Mouse (Mus musculus) B cell, adult 62 days (primary cell): ENCODE data around the gene Qrich1. TPM values are rescaled to one million over a fixed set of nuclear protein-coding genes. Genes with fewer than 3 reads are reported as not detected.

Source experiments
- total RNA-seq: library from RNA; stranded (reverse); gene quantifications from 4 replicates; pipeline ENCODE4 v1.2.4, GENCODE M21; 2023

Qrich1 gene
- total RNA-seq, result 219 to 250 TPM (median 225 TPM) in 4 replicates

GRCm38 (mm10) chr9:108516380-108517251, at the start of gene Qrich1:
TSS of gene Qrich1 (plus strand) at chr9:108516806.

DNA sequence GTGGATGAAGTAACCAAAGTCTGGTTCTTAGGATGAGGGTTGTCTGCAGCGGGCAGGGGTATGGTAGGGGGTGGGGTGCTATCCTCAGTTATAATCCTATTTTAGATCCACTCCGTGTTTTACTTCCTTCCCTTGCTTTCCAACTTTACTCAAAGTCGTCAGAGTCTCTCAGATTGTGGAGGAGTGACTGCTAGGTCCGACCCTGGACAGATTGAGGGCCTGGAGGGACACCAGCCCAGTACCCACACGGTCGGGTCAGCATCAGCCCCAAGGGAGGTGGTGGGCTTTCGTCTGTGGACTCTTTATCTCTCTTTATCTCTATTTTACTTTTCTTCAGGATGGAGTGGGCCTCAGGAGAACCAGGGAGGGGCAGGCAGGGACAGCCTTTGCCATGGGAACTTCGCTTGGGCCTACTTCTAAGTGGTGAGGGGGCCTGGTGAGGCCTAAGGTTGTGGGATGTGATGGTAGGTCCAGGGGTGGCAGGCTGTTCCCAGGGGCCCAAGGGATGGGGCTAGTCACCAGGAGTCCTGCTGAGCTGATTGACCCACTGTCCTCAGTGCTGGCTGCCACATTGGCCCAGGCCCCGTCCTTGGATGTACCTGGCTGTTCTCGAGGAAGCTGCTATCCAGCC, 36.8 kb upstream of the Qrich1 start, which contains the start of gene Lamb2:
Gene Lamb2, plus strand, starts transcription at position 16 of the 631 bp plus-strand sequence.

GRCm38 (mm10) chr9:108490559-108491285, 25.9 kb upstream of the Qrich1 start, which contains the start of gene Usp19:
TSS of gene Usp19 (plus strand) at chr9:108490602.

DNA sequence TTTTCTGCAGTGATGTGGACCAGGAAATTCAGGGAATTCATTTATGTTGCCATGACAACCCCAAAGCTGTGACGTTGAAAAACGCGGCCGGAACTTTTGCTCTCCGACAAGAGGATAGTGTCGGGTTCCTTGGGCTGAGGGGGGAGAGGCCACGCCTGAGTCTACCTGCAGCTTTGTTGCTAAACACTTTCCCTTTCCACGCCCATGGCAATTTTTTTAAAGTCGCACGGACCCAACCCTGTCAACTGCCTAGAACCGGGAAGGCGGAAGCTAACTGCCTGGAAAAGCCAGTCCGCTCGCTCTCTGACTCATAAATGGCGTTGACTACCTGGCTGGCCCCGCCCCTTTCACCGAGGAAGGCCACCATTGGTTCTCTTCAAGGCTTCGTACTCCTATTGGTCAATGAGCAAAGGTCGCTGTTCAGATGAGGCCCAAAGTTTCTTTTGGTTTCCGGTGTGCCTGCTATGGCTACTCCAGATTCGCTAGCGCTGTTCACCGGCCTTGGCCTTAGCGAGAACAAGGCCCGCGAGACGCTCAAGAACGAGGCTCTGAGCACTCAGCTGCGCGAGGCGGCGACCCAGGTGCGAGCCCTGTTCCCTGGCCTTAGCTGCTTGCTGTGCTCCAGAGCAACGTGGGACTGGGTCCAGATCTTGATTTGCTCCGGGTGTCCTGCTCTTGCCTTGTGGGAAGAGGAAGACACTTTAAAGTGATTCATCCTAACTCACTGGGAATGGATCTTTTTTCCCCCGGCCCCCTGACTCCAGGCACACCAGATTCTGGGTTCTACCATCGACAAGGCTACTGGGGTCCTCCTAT, 8.8 kb upstream of the Qrich1 start, which contains the start of gene Qars:
Gene Qars, plus strand, starts transcription at position 88 of the 816 bp plus-strand sequence.

GRCm38 (mm10) chr9:108560227-108560841, 43.7 kb downstream of the Qrich1 start, which contains the start of gene Impdh2:
TSS of gene Impdh2 (plus strand) at chr9:108560286.

DNA sequence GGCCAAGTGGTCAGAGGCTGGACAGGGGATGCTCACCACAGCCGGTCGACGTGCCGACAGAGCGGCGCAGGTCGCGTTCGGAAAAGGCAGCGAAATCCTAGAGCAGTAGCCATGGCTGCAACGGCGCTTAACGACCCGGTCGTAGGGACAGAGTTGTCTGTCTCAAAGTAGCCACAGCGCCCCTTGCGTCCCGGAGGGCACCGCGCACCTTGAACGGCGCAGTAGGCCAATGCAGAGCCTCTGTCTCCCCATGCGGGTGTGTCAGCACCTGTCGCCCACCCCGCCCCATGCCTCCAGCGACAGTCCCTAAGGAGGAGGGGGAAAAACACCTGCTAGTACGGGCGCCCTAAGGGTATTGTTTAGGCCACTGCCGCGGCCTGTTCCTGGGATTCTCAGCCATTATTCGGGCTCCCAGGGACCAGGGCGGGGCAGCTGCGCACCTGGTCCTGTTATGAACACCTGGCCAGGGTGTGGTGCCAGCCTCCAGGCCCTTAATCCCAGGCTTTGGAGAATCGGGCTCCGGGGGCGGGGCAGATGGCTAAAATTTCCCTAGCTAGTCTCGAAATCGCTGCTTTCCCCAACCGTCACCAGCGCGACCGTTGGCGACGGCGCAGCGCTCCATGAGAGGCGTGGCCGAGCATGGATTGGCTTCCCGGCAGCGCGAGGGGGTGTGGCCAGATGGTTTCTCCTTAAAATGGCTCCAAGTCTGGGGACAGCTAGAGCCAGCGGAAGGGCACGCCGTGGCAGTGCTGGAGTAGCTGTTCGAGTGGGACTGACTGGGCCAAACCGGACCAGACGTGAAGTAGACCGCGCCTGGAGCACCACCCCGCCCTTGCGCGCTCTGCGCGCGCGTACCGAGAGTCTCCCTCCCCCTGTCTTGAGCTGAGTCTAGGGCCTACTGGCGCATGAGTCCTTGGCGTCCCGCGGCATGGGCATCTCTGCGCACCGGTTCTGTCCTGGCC, 50.5 kb downstream of the Qrich1 start, which contains the start of gene Ndufaf3:
Gene Ndufaf3, minus strand, starts transcription at position 620 of the 962 bp plus-strand sequence.

GRCm38 (mm10) chr9:108569381-108570206, 53.0 kb downstream of the Qrich1 start, which contains the start of gene Dalrd3:
TSS of gene Dalrd3 (plus strand) at chr9:108569886.

GRCm38 (mm10) chr9:108578545-108579343, 62.1 kb downstream of the Qrich1 start, which contains the start of gene Wdr6:
TSS of gene Wdr6 (minus strand) at chr9:108578739.

DNA sequence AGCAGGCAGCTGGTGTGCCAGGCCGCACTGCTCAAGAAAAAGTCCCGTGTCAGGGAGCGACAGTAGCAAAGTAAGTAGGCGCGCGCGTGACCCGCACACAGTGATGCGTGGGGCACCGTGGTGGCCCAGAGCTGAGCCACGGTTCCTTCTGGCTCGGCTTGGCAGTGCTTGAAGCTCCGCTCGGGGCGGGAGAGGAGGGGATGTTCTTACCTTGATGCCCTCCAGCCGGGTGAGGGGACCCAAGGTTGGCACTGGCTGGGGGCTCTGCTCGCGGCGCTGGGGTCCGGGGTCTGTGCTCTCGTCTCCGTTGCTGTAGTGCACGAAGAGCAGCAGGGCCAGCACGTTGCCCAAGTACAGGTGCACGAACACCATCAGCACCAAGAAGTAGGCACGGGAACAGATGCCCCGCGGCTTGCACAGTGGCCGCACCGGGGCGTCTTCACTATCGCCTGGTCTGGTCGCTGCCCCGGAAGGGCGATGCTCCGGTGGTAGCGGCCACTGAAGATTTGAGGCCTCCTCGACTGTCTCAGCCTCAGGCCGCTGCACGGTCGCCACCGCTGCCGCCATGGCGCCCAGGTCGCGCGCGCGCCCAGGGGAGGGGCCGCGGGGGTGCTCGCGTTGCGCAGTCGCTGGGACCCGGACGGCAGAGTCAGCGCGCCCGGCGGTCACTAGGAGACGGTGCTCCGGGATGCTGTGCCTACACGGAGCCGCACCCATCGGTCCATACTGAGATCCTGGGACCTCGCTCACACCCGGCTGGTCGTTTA, 80.6 kb downstream of the Qrich1 start, which contains the start of gene P4htm:
Gene P4htm, minus strand, starts transcription at position 670 of the 767 bp plus-strand sequence.

Other genes with a start within 250 kb of the Qrich1 start
- 4.3 to 9.3 TPM (median 6.5 TPM) in 4 replicates for gene Nicn1, start 226.4 kb upstream of the Qrich1 start, total RNA-seq
- 1.5 to 2.8 TPM (median 1.7 TPM) in 4 replicates for gene Amt, start 220.0 kb upstream of the Qrich1 start, total RNA-seq
- gene Rhoa, start 210.7 kb upstream of the Qrich1 start, total RNA-seq, result 459 to 484 TPM (median 482 TPM) in 4 replicates
- gene Tcta, start 210.6 kb upstream of the Qrich1 start, total RNA-seq, result 8.2 to 15.1 TPM (median 11.3 TPM) in 4 replicates
- gene Gpx1, start 177.9 kb upstream of the Qrich1 start, total RNA-seq, result 310 to 331 TPM (median 320 TPM) in 4 replicates
- gene Usp4, start 169.0 kb upstream of the Qrich1 start, total RNA-seq, result 176 to 184 TPM (median 183 TPM) in 4 replicates
- gene 1700102P08Rik, start 124.0 kb upstream of the Qrich1 start, total RNA-seq, result 4.1 to 6.6 TPM (median 5.6 TPM) in 4 replicates
- not detected in 4 replicates for gene Ccdc36, start 88.3 kb upstream of the Qrich1 start, total RNA-seq
- not detected in 4 replicates for gene BC048562, start 80.3 kb upstream of the Qrich1 start, total RNA-seq
- gene Ccdc71, start 56.3 kb upstream of the Qrich1 start, total RNA-seq, result 21.9 to 31.4 TPM (median 28.3 TPM) in 4 replicates
- gene Klhdc8b, start 55.2 kb upstream of the Qrich1 start, total RNA-seq, result 2.1 to 5.2 TPM (median 3.3 TPM) in 4 replicates
- gene Lamb2, start 37.1 kb upstream of the Qrich1 start, total RNA-seq, result 0.13 to 0.83 TPM (median 0.24 TPM) in 3 of 4 replicates, not detected in the other
- gene Usp19, start 26.2 kb upstream of the Qrich1 start, total RNA-seq, result 287 to 325 TPM (median 308 TPM) in 4 replicates
- gene Qars, start 9.1 kb upstream of the Qrich1 start, total RNA-seq, result 173 to 207 TPM (median 195 TPM) in 4 replicates
- 174 to 207 TPM (median 193 TPM) in 4 replicates for gene Impdh2, start 43.5 kb downstream of the Qrich1 start, total RNA-seq
- 24.6 to 30.8 TPM (median 25.4 TPM) in 4 replicates for gene Ndufaf3, start 50.6 kb downstream of the Qrich1 start, total RNA-seq
- 79.6 to 104 TPM (median 84.6 TPM) in 4 replicates for gene Dalrd3, start 53.1 kb downstream of the Qrich1 start, total RNA-seq
- 40.1 to 42.8 TPM (median 42.0 TPM) in 4 replicates for gene Wdr6, start 61.9 kb downstream of the Qrich1 start, total RNA-seq
- 4.0 to 6.6 TPM (median 5.5 TPM) in 4 replicates for gene P4htm, start 80.9 kb downstream of the Qrich1 start, total RNA-seq
- gene Arih2, start 132.6 kb downstream of the Qrich1 start, total RNA-seq, result 165 to 172 TPM (median 168 TPM) in 4 replicates
- 15.5 to 20.3 TPM (median 17.4 TPM) in 4 replicates for gene Slc25a20, start 145.3 kb downstream of the Qrich1 start, total RNA-seq
- 5.8 to 11.4 TPM (median 8.9 TPM) in 4 replicates for gene Prkar2a, start 172.5 kb downstream of the Qrich1 start, total RNA-seq